Mouse (Mus musculus) spleen, embryonic (tissue): ENCODE data around the gene Serping1.
"Not testable (repeated sequence)": the region's sequence is repeated elsewhere in the genome, so short reads cannot be mapped to it uniquely, and the experiment has no call there.

Source experiments
- CTCF ChIA-PET: fragments of 350-600 bp; sonication (Branson Sonifier 250); formaldehyde crosslinking; loops from one replicate; lab custom pipeline; 2022; lab: Charles Lee

Gene Serping1

GRCm38 (mm10) chr2:84741841-84742450 lies 33.3 kb downstream of the Serping1 start:
- CTCF ChIA-PET, result interaction anchor here (0.7 kb wide), 1 partner anchor 43 kb away, joined by 3 read pairs; no protein-coding TSS in a partner anchor

- CTCF ChIA-PET, result interaction anchor here (0.6 kb wide), 2 partner anchors 58 to 220 kb away, joined by 3 to 6 read pairs; partner anchors contain the start of gene Ube2l6
Observed at GRCm38 (mm10) chr2:84740608-84741333, 34.5 kb downstream of the Serping1 start.

DNA sequence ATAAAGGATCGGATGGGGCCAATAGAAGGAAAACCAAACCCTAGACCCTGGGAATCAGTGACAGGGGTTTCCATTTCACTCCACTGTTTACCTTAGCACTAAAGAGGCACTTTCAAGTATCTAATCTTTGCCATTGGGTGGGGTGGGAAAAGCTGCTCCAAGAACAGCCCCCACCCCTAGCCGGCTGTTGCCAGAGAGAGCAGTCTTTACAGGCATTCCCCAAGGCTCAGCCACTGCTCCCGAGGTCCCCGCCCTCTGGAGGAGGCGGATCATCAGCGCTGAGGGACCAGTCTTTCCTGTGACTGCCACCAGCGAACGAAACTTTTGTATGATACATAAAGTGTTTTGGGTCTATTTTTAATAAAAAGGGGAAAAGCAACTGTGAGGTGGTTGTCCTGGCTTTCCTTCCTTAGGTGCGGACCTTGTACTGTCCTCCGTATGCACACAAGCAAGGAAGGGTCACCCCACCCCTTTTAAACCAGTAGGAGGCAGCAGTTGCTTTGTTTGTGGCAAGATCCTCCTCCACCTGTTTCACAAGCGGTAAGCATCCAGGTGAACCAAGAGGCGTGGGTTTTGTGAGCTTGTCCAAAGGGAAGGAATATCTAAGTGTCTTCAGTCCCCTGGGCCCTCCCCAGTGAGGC lies 36.9 kb downstream of the Serping1 start:
- CTCF ChIA-PET, result no interaction called here

- CTCF ChIA-PET, result interaction anchor here (0.6 kb wide), 4 partner anchors 67 to 309 kb away, joined by 4 to 8 read pairs (median 4); no protein-coding TSS in a partner anchor
Observed at GRCm38 (mm10) chr2:84737451-84737925, 37.8 kb downstream of the Serping1 start.

DNA sequence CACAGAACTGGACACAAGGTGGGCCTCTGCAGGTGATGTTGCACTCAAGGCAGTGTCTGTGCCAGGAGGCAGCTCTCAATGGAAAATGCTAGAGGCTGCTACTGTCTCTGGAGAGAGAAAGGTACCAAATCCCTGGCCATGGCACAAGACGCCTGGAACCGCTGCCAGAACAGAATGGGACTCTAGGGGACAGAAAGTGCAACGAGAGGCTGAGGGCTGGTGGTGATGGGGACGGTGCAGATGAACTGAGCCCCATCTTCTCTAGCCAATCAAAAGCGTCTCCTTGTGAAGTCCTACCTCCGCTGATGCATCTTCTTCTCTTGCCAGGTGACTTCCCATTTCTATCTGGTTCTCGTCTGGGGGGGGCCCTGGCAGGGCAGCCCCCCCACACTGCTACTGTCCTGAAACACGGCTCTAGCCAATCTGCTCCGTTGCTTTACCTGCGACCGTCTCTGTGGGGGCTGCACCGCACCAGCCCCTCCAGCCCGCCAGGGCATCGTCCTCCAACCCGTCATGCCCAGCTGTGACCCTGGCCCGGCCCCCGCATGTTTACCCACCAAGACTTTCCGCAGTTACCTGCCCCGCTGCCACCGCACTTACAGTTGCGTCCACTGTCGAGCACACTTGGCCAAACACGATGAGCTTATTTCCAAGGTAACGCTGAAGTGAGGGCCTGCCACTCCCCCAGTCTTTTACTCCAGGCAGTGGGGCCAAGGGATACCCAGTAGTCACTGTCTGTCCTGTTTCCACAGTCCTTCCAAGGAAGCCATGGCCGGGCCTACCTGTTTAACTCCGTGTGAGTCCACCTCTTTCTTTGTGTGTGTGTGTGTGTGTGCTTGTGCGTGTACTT lies 38.7 kb downstream of the Serping1 start:
- CTCF ChIA-PET, result no interaction called here

DNA sequence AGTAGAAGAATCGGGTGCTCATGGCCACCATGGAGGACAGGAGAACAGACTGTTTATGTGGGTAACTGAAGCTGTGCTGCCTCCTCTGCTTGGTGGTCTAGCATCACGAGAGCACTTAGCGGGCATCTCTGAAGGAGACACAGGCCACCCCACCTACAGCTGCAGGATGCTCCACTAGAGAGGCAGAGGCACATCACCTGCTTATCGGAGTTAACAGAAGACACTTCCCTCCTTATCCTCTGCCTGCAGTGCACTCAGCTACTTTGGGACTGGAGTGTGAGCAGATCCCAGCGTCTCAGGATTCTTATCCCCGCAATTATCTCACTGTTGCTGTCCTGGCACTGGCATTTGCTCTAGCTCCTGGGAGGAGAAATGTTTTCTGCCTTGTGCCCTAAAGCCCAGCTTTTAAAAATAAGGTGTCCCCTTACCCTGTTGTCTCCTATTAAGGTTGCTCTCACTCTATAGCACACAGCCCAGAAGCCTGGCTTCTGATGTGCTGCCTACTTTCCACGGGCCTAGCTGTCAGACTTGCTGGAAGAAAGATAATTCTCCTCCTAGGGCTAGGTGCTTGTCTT lies 39.8 kb downstream of the Serping1 start:
- CTCF ChIA-PET, result no interaction called here

DNA sequence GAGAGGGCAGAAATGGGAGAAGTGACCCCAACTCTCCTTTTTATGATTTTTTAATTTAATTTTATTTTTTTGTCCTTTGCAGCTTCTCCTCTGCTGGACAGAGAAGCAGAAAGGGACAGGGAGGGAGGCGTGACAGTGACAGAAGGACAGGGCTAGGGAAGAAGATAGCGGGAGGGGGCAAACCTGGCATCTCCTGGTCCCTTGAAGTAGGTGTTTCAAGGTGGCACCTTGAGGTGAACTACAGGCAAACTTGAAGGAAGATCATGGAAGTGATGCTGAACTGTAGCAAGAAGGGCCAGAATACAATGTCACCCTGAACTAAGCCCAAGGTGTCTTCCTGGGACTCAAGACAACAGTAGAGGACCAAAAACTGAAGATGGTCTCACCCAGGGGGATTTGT lies 40.3 kb downstream of the Serping1 start:
- CTCF ChIA-PET, result no interaction called here

GRCm38 (mm10) chr2:84734351-84734864 lies 40.8 kb downstream of the Serping1 start:
- CTCF ChIA-PET, result no interaction called here

DNA sequence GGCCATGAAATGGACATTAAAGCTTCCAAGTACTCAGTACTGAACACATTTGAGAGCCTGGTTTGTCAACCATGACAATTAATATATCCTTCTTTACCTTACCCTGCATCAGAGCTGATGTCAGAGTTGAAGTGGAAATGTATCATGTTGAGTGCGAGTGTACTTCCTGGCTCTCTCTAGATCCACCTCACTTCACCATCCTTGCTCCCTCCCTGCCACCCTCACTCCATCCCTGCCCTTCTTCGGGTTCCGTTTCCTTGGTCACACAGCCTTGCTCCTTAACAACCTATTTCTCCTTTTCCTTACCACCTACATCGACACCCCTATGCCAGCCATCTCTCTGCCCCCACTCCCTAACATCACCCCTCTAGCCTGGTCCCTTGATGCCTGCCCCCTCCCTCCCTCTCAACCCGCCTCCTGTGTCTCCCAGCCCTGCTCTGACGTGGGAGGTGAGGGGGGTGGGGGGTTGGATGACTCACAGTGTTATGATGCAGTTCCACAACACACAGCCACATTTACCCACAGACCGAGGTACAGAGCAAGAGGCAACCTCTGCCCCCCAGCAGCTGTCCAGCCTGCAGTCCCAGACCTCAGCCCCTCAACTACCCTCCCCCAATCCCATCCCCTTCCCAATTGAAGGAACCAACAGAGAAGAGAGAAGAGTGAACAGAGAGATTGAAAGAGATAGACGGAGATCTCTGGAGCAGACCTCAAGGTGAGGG lies 41.5 kb downstream of the Serping1 start, which contains the start of gene Ypel4:
Gene Ypel4 (plus strand): TSS at position 480 of the 722 bp plus-strand sequence.
- CTCF ChIA-PET, result interaction anchor here (0.7 kb wide), 1 partner anchor 20 kb away, joined by 3 read pairs; no protein-coding TSS in a partner anchor

GRCm38 (mm10) chr2:84732394-84732793 lies 42.9 kb downstream of the Serping1 start:
- CTCF ChIA-PET, result interaction anchor here (0.6 kb wide), 1 partner anchor 76 kb away, joined by 3 read pairs; no protein-coding TSS in a partner anchor

DNA sequence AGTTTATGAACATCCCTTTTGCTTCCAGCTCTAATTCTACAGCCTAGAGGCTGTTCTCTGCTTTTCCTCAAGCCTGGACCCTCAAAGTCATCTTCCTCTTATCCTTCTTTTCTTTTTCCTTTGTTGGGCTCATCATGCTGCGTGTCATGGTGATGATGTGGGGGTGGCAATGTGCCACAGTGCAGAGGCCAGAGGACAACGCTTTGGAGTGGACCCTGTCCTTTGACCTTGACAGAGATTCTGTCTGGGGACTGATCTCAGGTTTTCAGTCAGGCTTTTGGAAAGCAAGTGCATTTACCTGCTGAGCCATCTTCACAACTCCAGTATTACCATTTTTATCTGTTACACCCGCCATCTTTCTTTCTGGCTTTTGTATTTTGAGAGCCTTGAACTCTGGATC lies 44.0 kb downstream of the Serping1 start:
- CTCF ChIA-PET, result interaction anchor here (1.1 kb wide), 1 partner anchor 9 kb away, joined by 3 read pairs; no protein-coding TSS in a partner anchor

- CTCF ChIA-PET, result not testable (repeated sequence)
Observed at GRCm38 (mm10) chr2:84728191-84728590, 47.1 kb downstream of the Serping1 start.

DNA sequence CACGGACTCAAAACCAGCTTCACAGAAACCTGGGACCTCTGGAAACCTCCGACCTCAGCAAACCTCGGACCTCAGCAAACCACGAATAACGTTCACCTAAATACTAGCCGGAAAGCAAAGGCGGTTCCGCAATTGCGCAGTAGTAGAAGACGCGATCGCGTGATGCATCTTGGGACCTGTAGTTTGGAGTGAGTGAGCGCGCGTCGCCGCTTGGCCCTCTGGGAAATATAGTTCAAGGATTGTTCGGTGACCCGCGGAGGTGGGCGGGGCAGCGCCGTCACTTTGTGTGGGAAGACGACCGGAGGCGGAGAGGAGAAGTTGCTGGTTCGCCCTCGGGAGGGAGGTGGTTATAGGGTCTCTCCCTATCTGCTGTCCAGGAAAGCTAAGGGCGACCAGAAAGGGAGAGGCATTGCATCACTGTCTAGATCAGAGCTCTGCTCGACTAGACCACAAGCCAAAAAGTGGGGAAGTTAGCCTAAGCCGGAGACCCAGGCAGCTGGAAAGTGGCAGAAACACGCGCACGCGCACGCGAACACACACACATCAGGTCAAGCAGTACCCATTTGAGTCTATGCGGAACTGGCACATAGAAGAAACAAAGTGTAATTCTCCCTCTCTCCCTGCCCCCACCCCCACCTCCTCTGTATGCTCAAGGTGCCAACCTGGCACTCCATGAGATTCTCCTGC lies 47.9 kb downstream of the Serping1 start, which contains the start of gene Clp1:
Gene Clp1 (minus strand): TSS at position 179 of the 687 bp plus-strand sequence.
- CTCF ChIA-PET, result no interaction called here

DNA sequence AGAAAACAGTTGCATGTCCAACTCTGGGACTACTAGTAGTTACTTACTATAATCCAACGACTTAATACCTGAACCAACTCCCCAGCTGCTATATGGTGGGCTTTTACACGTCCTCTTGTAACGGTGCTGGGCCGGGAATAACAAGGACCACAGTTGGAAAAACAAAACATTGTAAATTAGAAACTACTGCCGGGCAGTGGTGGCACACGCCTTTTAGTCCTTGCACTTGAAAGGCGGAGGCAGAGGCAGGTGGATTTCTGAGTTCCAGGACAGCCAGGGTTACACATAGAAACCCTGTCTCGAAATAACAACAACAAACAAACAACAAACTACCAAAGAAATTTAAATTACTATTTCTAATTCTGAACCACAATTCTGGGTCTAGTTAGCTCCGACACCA lies 48.5 kb downstream of the Serping1 start:
- CTCF ChIA-PET, result interaction anchor here (0.6 kb wide), 1 partner anchor 76 kb away, joined by 3 read pairs; the partner anchor contains the start of gene Ctnnd1

DNA sequence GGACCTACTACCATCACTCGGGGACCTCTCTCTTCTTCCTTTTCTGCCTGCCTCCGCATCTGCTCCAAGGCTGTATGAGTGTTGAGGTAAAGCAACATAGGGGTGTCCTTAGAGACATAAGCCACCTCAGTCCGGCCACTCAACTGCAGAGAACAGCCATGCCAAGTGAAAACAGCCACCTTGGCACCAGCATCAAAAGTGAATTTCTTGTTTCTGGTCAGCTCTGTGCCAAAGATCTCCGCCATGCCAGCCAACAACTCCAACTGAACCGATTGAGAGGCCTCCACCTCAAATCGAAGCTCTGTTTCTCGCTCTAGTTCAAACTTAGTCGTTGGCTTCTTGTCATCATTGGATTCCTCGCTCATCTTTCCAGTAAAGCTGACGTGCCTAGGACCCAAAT lies 49.5 kb downstream of the Serping1 start:
- CTCF ChIA-PET, result no interaction called here

GRCm38 (mm10) chr2:84723856-84724255 lies 51.4 kb downstream of the Serping1 start:
- CTCF ChIA-PET, result no interaction called here

DNA sequence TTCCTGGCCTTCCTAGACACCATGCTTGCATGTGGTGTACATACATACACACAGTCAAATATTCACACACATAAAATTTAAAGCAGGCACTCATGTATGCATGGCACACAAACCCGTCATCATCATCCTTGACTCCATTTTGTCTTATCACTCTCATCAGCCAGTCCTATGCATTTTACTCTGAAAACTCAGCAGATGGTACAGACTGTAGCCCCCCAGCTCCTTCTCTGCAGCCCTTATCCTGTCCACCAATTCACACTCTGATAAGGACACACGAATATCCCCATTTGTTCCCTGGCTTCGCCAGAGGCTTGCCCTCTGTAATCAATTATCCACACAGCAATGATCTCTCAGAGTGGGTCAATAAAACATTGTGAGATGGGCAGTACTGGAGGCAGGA lies 54.1 kb downstream of the Serping1 start:
- CTCF ChIA-PET, result no interaction called here

- CTCF ChIA-PET, result no interaction called here
Observed at GRCm38 (mm10) chr2:84720718-84721117, 54.5 kb downstream of the Serping1 start.

- CTCF ChIA-PET, result no interaction called here
Observed at GRCm38 (mm10) chr2:84717357-84717756, 57.9 kb downstream of the Serping1 start.
